Comparison of ENCODE assay signal across 8 mouse cellular contexts in the genomic region with DNA sequence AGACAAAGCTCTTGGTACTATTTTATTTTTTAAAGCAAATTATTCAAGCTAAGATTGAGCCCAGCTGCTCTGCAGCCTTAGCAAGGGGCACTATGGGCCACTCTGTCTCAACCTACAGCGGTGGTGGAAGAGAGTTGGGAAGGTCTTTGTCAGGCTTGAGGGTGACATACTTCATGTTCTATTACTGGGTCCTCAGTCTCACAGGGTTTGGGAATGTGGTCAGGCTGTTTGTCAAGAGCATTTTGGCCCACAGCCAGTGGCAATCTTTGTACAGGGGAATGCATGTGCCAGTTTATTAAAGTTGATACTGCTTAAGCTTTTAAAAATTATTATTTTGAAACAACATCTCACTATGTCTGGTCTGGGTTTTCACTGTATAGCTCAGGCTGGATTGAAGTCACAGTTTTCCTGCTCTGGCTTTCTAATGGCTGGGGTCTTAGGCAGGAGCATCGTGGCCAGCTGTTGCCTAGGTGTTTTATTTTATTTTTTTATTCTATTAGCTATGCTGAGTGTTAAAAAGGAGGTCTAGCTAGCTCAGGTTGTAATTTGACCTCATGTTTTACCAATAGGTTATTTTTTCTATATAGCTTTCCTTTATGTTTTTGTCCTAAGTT. TPM values are rescaled to one million over a fixed set of nuclear protein-coding genes. Genes with fewer than 3 reads are reported as not detected.
DNase-seq lines count a peak whose midpoint lies in the region; ATAC-seq and TF ChIP-seq lines count a peak whose summit lies in the region.
"Had no signal": no experiment of that assay in that cellular context is flagged by ENCODE, and none has a peak within 500 bp of the region (broad histone marks: within the 10 kb centered on the region; RNA-seq: fewer than 3 reads in every experiment).

No protein-coding gene starts in this region.

- no peaks in the 10 kb centered on the region for H3K9me3 ChIP-seq in kidney, embryonic 15.5 days (replicated peaks)
- no peaks in the 10 kb centered on the region for H3K9me3 ChIP-seq in heart, postnatal 0 days (replicated peaks; ENCODE audit: control insufficient read depth, low read length)
- H3K9me3 ChIP-seq in lung, postnatal 0 days (ENCODE audit: low read length): no peaks in the 10 kb centered on the region
- H3K9me3 ChIP-seq: embryonic facial prominence, embryonic 12.5 days had no signal

- ATAC-seq in kidney, embryonic 15.5 days (replicated peaks; ENCODE audit: low FRiP score): no peak
- ATAC-seq in heart, postnatal 0 days (ENCODE audit: insufficient read depth, low read depth): peak; percentile 87
- peak; percentile 59 for ATAC-seq in lung, postnatal 0 days

- H3K27ac ChIP-seq in kidney, embryonic 15.5 days: no peak overlapping the region
- peak overlapping the region; percentile 77 for H3K27ac ChIP-seq in heart, postnatal 0 days (ENCODE audit: low read depth)
- H3K27ac ChIP-seq in lung, postnatal 0 days (ENCODE audit: low read length): no peak overlapping the region
- H3K27ac ChIP-seq: embryonic facial prominence, embryonic 12.5 days had no signal

- H3K9ac ChIP-seq in kidney, embryonic 15.5 days: no peak overlapping the region
- H3K9ac ChIP-seq in heart, postnatal 0 days (replicated peaks; ENCODE audit: low read depth, low read length): no peak overlapping the region; the same call in 1 of the 2 replicates
- no peak overlapping the region for H3K9ac ChIP-seq in lung, postnatal 0 days (replicated peaks; ENCODE audit: low read depth)
- H3K9ac ChIP-seq: embryonic facial prominence, embryonic 12.5 days had no signal

- no peak for TF ChIP-seq CTCF in brain, embryonic 14.5 days (IDR thresholded peaks at IDR 0.05; ENCODE audit: borderline replicate concordance, extremely low read depth, insufficient read depth, insufficient read length)
- TF ChIP-seq CTCF in heart, postnatal 0 days (IDR thresholded peaks at IDR 0.05; ENCODE audit: low read depth): no peak
- TF ChIP-seq CTCF in lung, postnatal 0 days (IDR thresholded peaks at IDR 0.05): no peak

- 76% methylated on average over 2 of the region's 2 CpGs for WGBS in kidney, embryonic 15.5 days
- WGBS in heart, postnatal 0 days: 52% methylated on average over 2 of the region's 2 CpGs
- WGBS in lung, postnatal 0 days: 52% methylated on average over 2 of the region's 2 CpGs

- peak; percentile 74; the same call in 1 of the 2 replicates for TF ChIP-seq EP300 in heart, postnatal 0 days (IDR thresholded peaks at IDR 0.05; ENCODE audit: low read depth)
- no peak for TF ChIP-seq EP300 in lung, postnatal 0 days (IDR thresholded peaks at IDR 0.05)

- H3K4me3 ChIP-seq in kidney, embryonic 15.5 days (replicated peaks): no peak overlapping the region
- H3K4me3 ChIP-seq in heart, postnatal 0 days (ENCODE audit: low read depth, low read length): no peak overlapping the region
- no peak overlapping the region for H3K4me3 ChIP-seq in lung, postnatal 0 days (ENCODE audit: low read depth, low read length)
- H3K4me3 ChIP-seq: embryonic facial prominence, embryonic 12.5 days had no signal

- no peaks in the 10 kb centered on the region for H3K36me3 ChIP-seq in kidney, embryonic 15.5 days
- no peaks in the 10 kb centered on the region for H3K36me3 ChIP-seq in heart, postnatal 0 days (replicated peaks; ENCODE audit: control insufficient read depth, insufficient read depth, low read length)
- no peaks in the 10 kb centered on the region for H3K36me3 ChIP-seq in lung, postnatal 0 days (ENCODE audit: insufficient read depth, low read length)
- H3K36me3 ChIP-seq: embryonic facial prominence, embryonic 12.5 days had no signal

- H3K4me1 ChIP-seq in kidney, embryonic 15.5 days: peaks cover 6% of the 10 kb centered on the region; the same call in 1 of the 2 replicates
- peaks cover 58% of the 10 kb centered on the region for H3K4me1 ChIP-seq in heart, postnatal 0 days (ENCODE audit: control insufficient read depth, insufficient read depth)
- H3K4me1 ChIP-seq in lung, postnatal 0 days (ENCODE audit: insufficient read depth, low read depth, low read length): 0 out of 2 replicates have a peak, but pooled peaks cover 7% of the 10 kb centered on the region

- TF ChIP-seq POLR2A in brain, embryonic 14.5 days (IDR thresholded peaks at IDR 0.05; ENCODE audit: borderline replicate concordance, extremely low read depth, insufficient read depth, insufficient read length, poor library complexity, severe bottlenecking): no peak

- DNase-seq in kidney, adult 9 months: peak; percentile 20
- DNase-seq in brain, embryonic 14.5 days (ENCODE audit: low read depth): peak; percentile 39
- peak; percentile 82 for DNase-seq in heart, postnatal 0 days (ENCODE audit: low spot score)
- peak; percentile 62 for DNase-seq in lung, postnatal 0 days (ENCODE audit: low spot score)
- no peak for DNase-seq in left cerebral cortex, adult 18-20 months (ENCODE audit: low spot score in 2 of 2)
- no peak for DNase-seq in layer of hippocampus, adult 9-11 months

- no peak overlapping the region for H3K4me2 ChIP-seq in kidney, embryonic 15.5 days
- no peak overlapping the region for H3K4me2 ChIP-seq in heart, postnatal 0 days (ENCODE audit: low read depth, low read length)
- no peak overlapping the region for H3K4me2 ChIP-seq in lung, postnatal 0 days (replicated peaks; ENCODE audit: low read depth, low read length)
- H3K4me2 ChIP-seq: embryonic facial prominence, embryonic 12.5 days had no signal

- no peaks in the 10 kb centered on the region for H3K27me3 ChIP-seq in kidney, embryonic 15.5 days
- no peaks in the 10 kb centered on the region for H3K27me3 ChIP-seq in heart, postnatal 0 days (ENCODE audit: control insufficient read depth, insufficient read depth, low read length)
- H3K27me3 ChIP-seq in lung, postnatal 0 days (replicated peaks; ENCODE audit: insufficient read depth, low read length): no peaks in the 10 kb centered on the region
- H3K27me3 ChIP-seq: embryonic facial prominence, embryonic 12.5 days had no signal

RNA-seq across cellular contexts. Expression of a gene that starts 37.9 kb away (rescaled TPM):
- 3.9 and 5.2 TPM in 2 replicates for polyA plus RNA-seq in kidney, embryonic 15.5 days (2015; fragmentation: Nextera tagmentation; extraction: Ambion mirVana)
- polyA plus RNA-seq in brain, embryonic 14.5 days (2012; rRNA removed): 22.7 and 29.5 TPM in 2 replicates
- total RNA-seq in heart, postnatal 0 days (2014; rRNA removed; ENCODE audit: low replicate concordance): 55.8 and 63.6 TPM in 2 replicates
- 6.1 and 7.1 TPM in 2 replicates for polyA plus RNA-seq in heart, postnatal 0 days (2015; fragmentation: Nextera tagmentation; extraction: Ambion mirVana)
- polyA plus RNA-seq in lung, postnatal 0 days (2015; fragmentation: Nextera tagmentation; extraction: Ambion mirVana): 3.5 and 4.3 TPM in 2 replicates
- total RNA-seq in left cerebral cortex, adult 18-20 months (2021): 10 to 100 TPM; 65.5 to 68.1 TPM

Comparison
In these comparisons a context has a peak if more than half of its experiments do, and no peak if none do; other contexts are left out.
1. DNase-seq: peak in kidney, adult 9 months (single experiment), brain, embryonic 14.5 days (single experiment), heart, postnatal 0 days (single experiment) and lung, postnatal 0 days (single experiment); none in left cerebral cortex, adult 18-20 months (0 of 2) and layer of hippocampus, adult 9-11 months (single experiment).